Mouse (Mus musculus) thymus, postnatal 25 days (tissue): ENCODE results near the gene Gpr75.

ENCODE experiments used
- DNase-seq: peaks from one replicate; pipeline ENCODE4 v3.0.0; 2022

The Gpr75 gene

DNA sequence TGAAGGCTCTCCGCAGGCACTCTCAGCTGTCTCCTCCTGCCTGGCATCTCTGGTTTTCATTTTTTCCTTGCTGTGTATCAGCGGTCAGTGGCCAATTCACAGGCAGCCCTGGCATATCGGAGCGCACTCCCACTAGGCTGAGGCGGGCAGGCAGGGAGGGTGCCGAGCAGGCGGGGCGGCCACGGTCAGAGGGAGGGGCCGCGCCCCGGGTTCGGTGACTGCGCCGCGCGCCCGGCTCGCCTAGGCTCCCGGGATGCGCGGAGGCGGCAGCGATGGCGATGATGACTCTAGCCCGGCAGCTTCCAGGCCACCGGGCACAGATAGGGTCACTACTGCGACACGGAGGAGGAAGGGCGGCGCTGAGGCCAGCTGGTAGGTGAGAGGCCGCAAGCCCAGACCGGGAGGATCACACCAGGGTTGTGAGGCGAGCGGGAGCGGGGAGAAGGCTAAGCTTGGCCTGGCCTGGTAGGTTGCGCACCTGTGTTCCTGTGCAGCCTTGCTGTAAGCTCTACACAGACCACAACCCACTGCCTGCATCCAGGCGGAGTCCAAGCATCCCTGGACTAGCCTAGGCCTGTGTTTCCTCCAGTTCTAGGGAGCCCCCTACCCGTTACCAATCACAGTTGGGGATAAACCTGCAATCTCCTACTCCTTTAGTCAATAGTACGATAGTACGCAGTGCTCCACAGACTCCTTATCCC lies at the start of gene Gpr75, which contains the start of gene Asb3:
Gene Gpr75 (plus strand): TSS at position 188 of the 701 bp plus-strand sequence.
Gene Asb3 (plus strand): TSS at position 246 of the 701 bp plus-strand sequence.
- no peak for DNase-seq

- no peak for DNase-seq
Measured at GRCm38 (mm10) chr11:30838793-30839192, 46.4 kb upstream of the Gpr75 start.

DNA sequence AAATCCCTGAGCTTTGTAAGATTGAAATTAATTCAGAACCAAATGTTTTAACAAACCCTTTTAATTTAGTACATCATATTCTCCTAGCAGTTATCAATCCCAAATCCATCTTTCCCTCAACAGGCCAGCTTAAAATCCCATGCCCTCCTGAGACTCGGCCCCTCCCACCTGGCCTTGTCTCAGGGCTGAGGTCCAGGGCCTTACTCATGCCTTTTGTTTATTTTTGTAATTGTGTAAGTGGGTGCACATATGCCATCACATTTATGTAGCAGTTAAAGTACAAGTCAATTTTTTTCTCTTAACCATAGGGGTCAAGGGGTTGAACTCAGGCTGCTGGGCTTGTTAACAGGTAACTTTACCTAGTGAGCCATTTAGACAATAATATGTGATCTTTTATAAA lies 40.8 kb upstream of the Gpr75 start:
- DNase-seq, result no peak

DNA sequence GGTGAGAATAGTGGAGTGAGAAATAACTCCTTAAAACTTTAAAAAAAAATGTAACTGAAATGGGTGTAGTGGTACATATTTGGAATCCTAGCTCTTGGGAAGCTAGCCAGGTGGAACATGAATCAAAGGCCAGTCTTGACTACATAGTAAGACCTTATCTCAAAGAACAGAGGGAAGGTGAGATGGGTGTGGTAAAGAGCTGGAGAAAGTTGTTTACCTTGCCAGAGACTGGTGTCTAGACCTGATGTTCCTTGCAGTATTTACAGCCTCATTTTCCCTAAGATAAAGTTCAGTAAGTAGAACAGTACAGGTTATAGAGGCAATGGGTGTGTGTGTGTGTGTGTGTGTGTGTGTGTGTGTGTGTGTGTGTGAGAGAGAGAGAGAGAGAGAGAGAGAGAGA lies 12.7 kb upstream of the Gpr75 start:
- no peak for DNase-seq

GRCm38 (mm10) chr11:30888153-30888552 lies 3.0 kb downstream of the Gpr75 start:
- no peak for DNase-seq

- no peak for DNase-seq
Measured at GRCm38 (mm10) chr11:30896201-30896600, 11.0 kb downstream of the Gpr75 start.

DNA sequence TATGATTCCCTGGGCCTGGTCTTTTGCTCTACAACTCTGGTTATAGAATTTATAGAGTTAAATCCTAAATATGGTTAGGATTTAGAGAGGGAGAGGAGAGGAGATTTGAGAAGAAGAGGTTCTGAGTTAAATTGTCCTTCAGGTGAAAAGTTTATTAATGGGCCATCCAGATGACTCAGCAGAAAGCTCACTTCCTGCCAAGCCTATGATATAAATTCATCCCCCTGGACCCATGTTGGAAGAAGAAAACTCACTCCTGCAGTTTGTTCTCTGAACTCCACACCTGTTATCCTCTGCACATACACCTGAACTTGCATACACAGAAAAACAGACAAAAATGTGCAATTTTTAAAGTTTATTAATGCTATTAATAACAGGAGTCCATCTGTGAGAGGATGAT lies 14.2 kb downstream of the Gpr75 start:
- no peak for DNase-seq

DNA sequence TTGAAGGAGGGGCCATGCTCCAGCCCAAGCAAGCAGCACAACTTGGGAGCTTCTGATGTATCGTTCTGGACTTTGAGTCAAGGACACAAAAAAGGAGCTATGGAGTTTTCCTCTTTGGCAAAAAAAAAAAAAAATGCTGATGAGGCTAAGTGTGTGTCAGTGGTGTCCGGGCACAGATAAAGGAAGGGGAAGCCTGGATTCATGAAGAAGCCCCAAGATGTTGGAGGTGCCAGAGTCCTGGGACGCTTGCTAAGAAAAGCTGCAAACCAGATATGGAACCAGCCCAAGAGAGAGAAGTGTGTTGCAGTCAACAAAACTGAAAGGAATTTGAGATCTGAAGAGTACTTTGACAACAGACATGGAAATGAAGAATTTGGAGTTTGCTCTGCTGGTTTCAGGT lies 27.2 kb downstream of the Gpr75 start:
- no peak for DNase-seq

DNA sequence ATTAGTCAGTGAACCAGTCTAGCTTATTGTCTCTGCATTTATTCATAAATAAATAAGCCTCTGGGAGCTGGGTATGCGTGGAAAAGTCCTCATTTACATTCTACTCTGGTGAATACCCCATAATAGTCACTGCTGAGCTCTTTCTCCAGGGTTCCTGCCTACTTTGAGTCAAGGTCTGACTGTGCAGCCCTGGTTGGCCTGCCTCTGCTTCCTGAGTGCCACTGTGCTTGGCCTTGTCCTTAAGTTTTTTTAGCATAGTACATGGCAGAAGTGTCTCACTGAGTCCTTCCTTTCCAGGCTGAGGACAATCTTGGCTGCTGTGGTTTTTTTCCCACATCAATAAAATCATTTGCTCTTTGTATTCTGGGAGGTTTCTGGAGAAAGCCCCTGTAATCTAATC lies 35.5 kb downstream of the Gpr75 start:
- DNase-seq, result no peak

DNA sequence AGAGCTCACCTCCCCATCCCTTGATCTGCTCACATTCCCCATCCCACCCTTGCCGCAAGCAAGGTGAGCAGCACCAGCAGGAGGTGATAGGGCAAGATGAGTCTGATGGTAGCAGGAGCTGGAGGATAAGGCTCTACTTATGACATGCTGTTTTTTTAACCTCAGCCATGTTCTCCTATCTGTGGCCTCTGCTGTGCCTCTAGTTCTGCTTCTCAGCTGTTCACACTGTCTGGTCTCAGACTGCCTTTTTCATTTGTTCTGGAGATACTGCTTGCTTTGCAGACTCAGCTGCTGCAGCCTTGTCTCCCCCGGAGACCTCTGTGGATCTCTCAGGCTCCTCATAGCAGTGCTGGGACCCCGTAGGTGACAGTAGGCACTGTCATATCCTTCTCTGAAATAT lies 38.1 kb downstream of the Gpr75 start:
- no peak for DNase-seq

DNA sequence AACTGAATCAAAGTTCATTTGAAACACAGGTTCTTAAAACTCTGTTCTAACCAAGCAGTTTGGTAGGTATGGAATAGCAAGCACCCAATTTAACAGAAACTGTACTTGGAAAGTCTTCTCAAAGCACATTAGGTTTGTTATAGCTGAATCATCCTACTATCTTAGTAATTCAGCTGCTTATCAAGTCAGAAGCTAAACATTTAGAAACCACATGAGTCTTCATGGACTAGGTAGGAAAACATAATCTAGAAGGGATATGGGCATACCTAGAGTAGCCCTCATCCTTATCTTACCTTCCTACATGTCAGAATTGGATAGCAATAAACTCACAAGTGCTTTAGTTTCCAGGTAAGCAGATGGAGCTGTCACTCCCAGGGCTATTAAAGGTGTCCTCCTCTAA lies 42.9 kb downstream of the Gpr75 start:
- DNase-seq, result no peak

DNA sequence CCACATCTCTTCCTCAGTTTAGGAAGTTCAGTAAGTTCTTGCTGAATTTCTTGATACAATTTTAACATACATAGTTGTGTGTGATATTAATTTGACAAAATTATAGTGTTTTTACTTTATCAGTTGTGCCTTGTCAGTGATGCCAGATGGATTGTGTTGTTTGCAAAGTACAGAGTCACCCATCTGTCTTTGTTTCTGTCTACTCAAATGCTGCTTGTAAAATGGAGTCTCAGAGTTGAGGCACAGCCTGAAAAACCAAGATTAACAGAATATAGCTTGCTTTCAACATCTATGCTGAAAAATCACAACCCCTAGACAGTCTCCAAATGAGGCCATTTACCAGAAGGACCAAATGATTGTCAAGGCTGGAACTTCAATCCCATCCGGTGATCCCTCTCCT lies 43.3 kb downstream of the Gpr75 start:
- no peak for DNase-seq
